Mouse (Mus musculus): ENCODE results near the gene Dlat.
"Not testable (repeated sequence)": the region's sequence is repeated elsewhere in the genome, so short reads cannot be mapped to it uniquely, and the experiment has no call there.

DNA sequence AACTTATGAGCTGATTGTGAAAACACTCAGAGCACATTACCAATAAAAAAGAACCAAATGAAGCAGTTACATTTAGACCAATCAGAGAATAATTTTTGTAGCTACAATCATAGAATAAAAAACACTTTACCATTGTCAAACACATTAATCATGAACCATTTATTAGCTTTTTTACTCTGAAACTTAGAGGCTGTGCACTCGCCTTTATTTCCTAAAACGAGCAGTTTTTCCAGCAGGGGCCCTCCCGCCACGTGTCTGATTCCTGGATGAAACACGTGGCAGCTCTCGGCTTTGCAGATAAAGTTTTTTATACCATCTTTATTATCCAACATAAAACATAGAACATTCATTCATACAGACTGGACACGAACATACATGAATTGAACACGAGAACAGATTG, 28.7 kb downstream of the Dlat start:
- TF ChIP-seq CTCF (IDR thresholded peaks at IDR 0.05; ENCODE audit: low read depth, low read length); TAL1 (conservative IDR thresholded peaks at IDR 0.05; ENCODE audit: low read depth, low read length): not testable (repeated sequence)

Data from G1E (cell line).